Mouse (Mus musculus) forebrain, embryonic 11.5 days (tissue): ENCODE results near the gene Madd. TPM values are rescaled to one million over a fixed set of nuclear protein-coding genes. Genes with fewer than 3 reads are reported as not detected.

ENCODE experiments used
- ATAC-seq: fragments of 200-750 bp; cut with Nextera tagmentation; replicated peaks from 2 replicates; pipeline ENCODE4 v1.8.0; 2017; ENCODE audit warnings: moderate TSS enrichment; ENCODE audit not compliant: low FRiP score
- DNase-seq: peaks from one replicate; pipeline ENCODE4 v3.0.0-alpha.2; 2017; ENCODE audit warnings: low spot score
- H3K27ac ChIP-seq: fragments of 300-500 bp; sonication (generic); 2 replicates; pipeline ENCODE4 v1.5.1; 2014; ENCODE audit warnings: low read depth, low read length
- H3K27me3 ChIP-seq: fragments of 300-500 bp; sonication (generic); 2 replicates; pipeline ENCODE4 v1.6.1; 2014; ENCODE audit warnings: mild to moderate bottlenecking, low read length, mixed read lengths; ENCODE audit not compliant: control insufficient read depth, insufficient read depth
- H3K36me3 ChIP-seq: fragments of 300-500 bp; sonication (generic); 2 replicates; pipeline ENCODE4 v1.6.1; 2014; ENCODE audit warnings: mild to moderate bottlenecking, low read length, moderate library complexity, mixed read lengths; ENCODE audit not compliant: control insufficient read depth, insufficient read depth
- H3K4me1 ChIP-seq: fragments of 300-500 bp; sonication (generic); replicated peaks from 2 replicates; pipeline ENCODE4 v1.6.1; 2014; ENCODE audit warnings: low read length, mixed read lengths; ENCODE audit not compliant: control insufficient read depth, insufficient read depth
- H3K4me2 ChIP-seq: fragments of 300-500 bp; sonication (generic); 2 replicates; pipeline ENCODE4 v1.6.1; 2014; ENCODE audit warnings: low read depth, mild to moderate bottlenecking, low read length, moderate library complexity, mixed read lengths; ENCODE audit not compliant: severe bottlenecking
- H3K4me3 ChIP-seq: fragments of 300-500 bp; sonication (generic); 2 replicates; pipeline ENCODE4 v1.5.1; 2014; ENCODE audit warnings: low read depth, low read length
- H3K9ac ChIP-seq: fragments of 300-500 bp; sonication (generic); 2 replicates; pipeline ENCODE4 v1.6.1; 2014; ENCODE audit warnings: low read length
- H3K9me3 ChIP-seq: fragments of 300-500 bp; sonication (generic); 2 replicates; pipeline ENCODE4 v1.6.1; 2016; ENCODE audit warnings: low read length, mixed read lengths; ENCODE audit not compliant: control insufficient read depth
- WGBS: fragments of 180-500 bp; shearing (Covaris S2); extraction: QIAGEN DNeasy Blood & Tissue Kit; methylation state at CpG from one replicate; pipeline ENCODE4 v1.1.7; 2014; 5-methylcytosine and 5-hydroxymethylcytosine counted together
- polyA plus RNA-seq: library from polyadenylated mRNA; unstranded; fragments of >200 nt; fragmentation: Nextera tagmentation; extraction: Ambion mirVana; gene quantifications from 2 replicates; pipeline ENCODE4 v1.2.1, GENCODE M21; 2014

Gene Madd
- polyA plus RNA-seq, 1 experiment from 2014 or later = 26.9 TPM

GRCm38 (mm10) chr2:91182405-91183147 is 1.1 kb downstream of the Madd start:
- Histone ChIP-seq H3K36me3 (no peaks in the 10 kb centered on the region), H3K4me1 (peaks cover 7% of the 10 kb centered on the region; the same call in 1 of the 2 replicates)
- under 1% methylated on average over 71 of the region's 81 CpGs for WGBS

GRCm38 (mm10) chr2:91182016-91182404 is 1.6 kb downstream of the Madd start:
- Histone ChIP-seq H3K4me1 (peaks cover 7% of the 10 kb centered on the region; the same call in 1 of the 2 replicates), H3K27me3 (no peaks in the 10 kb centered on the region), H3K4me2 (peak overlapping the region; percentile 80), H3K27ac (no peak overlapping the region), H3K9ac (peak overlapping the region; percentile 79), H3K4me3 (peak overlapping the region; percentile 91), H3K36me3 (no peaks in the 10 kb centered on the region), H3K9me3 (no peaks in the 10 kb centered on the region)
- no peak for DNase-seq
- no peak for ATAC-seq
- WGBS = 16% methylated on average over 8 of the region's 8 CpGs

More at GRCm38 (mm10) chr2:91182405-91183147, 1.1 kb downstream of the Madd start:
- Histone ChIP-seq H3K9me3 (no peaks in the 10 kb centered on the region), H3K4me3 (peak overlapping the region; percentile 91), H3K4me2 (peak overlapping the region; percentile 80), H3K27me3 (no peaks in the 10 kb centered on the region), H3K9ac (peak overlapping the region; percentile 79), H3K27ac (peak overlapping the region; percentile 70)
- DNase-seq (peak; percentile 94), ATAC-seq (peak; percentile 96)

GRCm38 (mm10) chr2:91180706-91181105 is 2.9 kb downstream of the Madd start:
- H3K4me1 ChIP-seq = peaks cover 7% of the 10 kb centered on the region; the same call in 1 of the 2 replicates
- H3K4me2 ChIP-seq = no peak overlapping the region
- DNase-seq = no peak
- H3K36me3 ChIP-seq = no peaks in the 10 kb centered on the region
- no peaks in the 10 kb centered on the region for H3K27me3 ChIP-seq
- H3K9me3 ChIP-seq = no peaks in the 10 kb centered on the region
- 75% methylated on average over 5 of the region's 5 CpGs for WGBS
- no peak overlapping the region for H3K27ac ChIP-seq
- no peak overlapping the region for H3K9ac ChIP-seq
- H3K4me3 ChIP-seq = no peak overlapping the region
- no peak for ATAC-seq

- Histone ChIP-seq H3K4me1 (peaks cover 7% of the 10 kb centered on the region; the same call in 1 of the 2 replicates), H3K27me3 (no peaks in the 10 kb centered on the region), H3K27ac (no peak overlapping the region), H3K9ac (no peak overlapping the region), H3K9me3 (no peaks in the 10 kb centered on the region), H3K4me3 (no peak overlapping the region), H3K36me3 (no peaks in the 10 kb centered on the region), H3K4me2 (no peak overlapping the region)
- no peak for ATAC-seq
- WGBS = 46% methylated on average over 4 of the region's 4 CpGs
- DNase-seq = no peak
Observed at GRCm38 (mm10) chr2:91179825-91180224, 3.8 kb downstream of the Madd start.

GRCm38 (mm10) chr2:91176234-91176633 is 7.4 kb downstream of the Madd start:
- H3K9me3 ChIP-seq = no peaks in the 10 kb centered on the region
- no peaks in the 10 kb centered on the region for H3K27me3 ChIP-seq
- no peak overlapping the region for H3K4me3 ChIP-seq
- H3K36me3 ChIP-seq = no peaks in the 10 kb centered on the region; the same call in 1 of the 2 replicates
- 78% methylated on average over 6 of the region's 6 CpGs for WGBS
- no peaks in the 10 kb centered on the region for H3K4me1 ChIP-seq
- ATAC-seq (no peak), DNase-seq (no peak)
- H3K27ac ChIP-seq = no peak overlapping the region
- H3K9ac ChIP-seq = no peak overlapping the region
- no peak overlapping the region for H3K4me2 ChIP-seq

GRCm38 (mm10) chr2:91175490-91175889 is 8.1 kb downstream of the Madd start:
- no peak for ATAC-seq
- H3K36me3 ChIP-seq = no peaks in the 10 kb centered on the region; the same call in 1 of the 2 replicates

GRCm38 (mm10) chr2:91169587-91170322 is 13.9 kb downstream of the Madd start:
- Histone ChIP-seq H3K27me3 (no peaks in the 10 kb centered on the region), H3K36me3 (no peaks in the 10 kb centered on the region; the same call in 1 of the 2 replicates), H3K4me2 (no peak overlapping the region), H3K9me3 (no peaks in the 10 kb centered on the region), H3K27ac (no peak overlapping the region), H3K4me3 (no peak overlapping the region), H3K9ac (no peak overlapping the region), H3K4me1 (no peaks in the 10 kb centered on the region)
- DNase-seq (no peak), ATAC-seq (no peak)
- WGBS = 92% methylated on average over 25 of the region's 25 CpGs

More at GRCm38 (mm10) chr2:91175490-91175889, 8.1 kb downstream of the Madd start:
- WGBS = 93% methylated on average over 4 of the region's 4 CpGs
- H3K9me3 ChIP-seq = no peaks in the 10 kb centered on the region
- no peak overlapping the region for H3K9ac ChIP-seq
- no peaks in the 10 kb centered on the region for H3K4me1 ChIP-seq
- DNase-seq = no peak
- H3K4me3 ChIP-seq = no peak overlapping the region
- no peaks in the 10 kb centered on the region for H3K27me3 ChIP-seq
- H3K27ac ChIP-seq = no peak overlapping the region
- no peak overlapping the region for H3K4me2 ChIP-seq

GRCm38 (mm10) chr2:91167629-91168028 is 16.0 kb downstream of the Madd start:
- Histone ChIP-seq H3K4me2 (no peak overlapping the region), H3K36me3 (no peaks in the 10 kb centered on the region; the same call in 1 of the 2 replicates), H3K9me3 (no peaks in the 10 kb centered on the region), H3K27me3 (no peaks in the 10 kb centered on the region), H3K4me1 (no peaks in the 10 kb centered on the region), H3K4me3 (no peak overlapping the region), H3K27ac (no peak overlapping the region), H3K9ac (no peak overlapping the region)
- ATAC-seq (no peak), DNase-seq (no peak)
- 76% methylated on average over 4 of the region's 4 CpGs for whole genome bisulfite sequencing
